Mouse (Mus musculus) heart, adult 2 months (tissue): ENCODE data around the gene Ank3. TPM values are rescaled to one million over a fixed set of nuclear protein-coding genes. Genes with fewer than 3 reads are reported as not detected.

Experiments
- DNase-seq, 2 experiments: peaks; one replicate each; pipeline ENCODE4 v3.0.0; 2021
- H3K27ac ChIP-seq: fragments of 200-600 bp; 2 replicates; pipeline ENCODE4 v1.8.1; 2022
- H3K27me3 ChIP-seq: fragments of 200-500 bp; 2 replicates; pipeline ENCODE4 v1.6.1; 2012; ENCODE audit warnings: mild to moderate bottlenecking, low read length, inconsistent platforms, mixed read lengths; ENCODE audit not compliant: control insufficient read depth, insufficient read depth
- H3K36me3 ChIP-seq: fragments of 200-500 bp; 2 replicates; pipeline ENCODE4 v1.6.1; 2012; ENCODE audit warnings: low read length, inconsistent platforms; ENCODE audit not compliant: control insufficient read depth, insufficient read depth
- H3K4me1 ChIP-seq: fragments of 200-500 bp; 2 replicates; pipeline ENCODE4 v1.6.1; 2011; ENCODE audit warnings: low read length; ENCODE audit not compliant: control insufficient read depth, insufficient read depth
- H3K4me3 ChIP-seq: fragments of 200-600 bp; 2 replicates; pipeline ENCODE4 v1.8.1; 2022
- H3K79me2 ChIP-seq: fragments of 200-500 bp; replicated peaks from 2 replicates; pipeline ENCODE4 v1.6.1; 2012; ENCODE audit warnings: mild to moderate bottlenecking, inconsistent platforms, low read length, moderate library complexity, mixed read lengths; ENCODE audit not compliant: control insufficient read depth, insufficient read depth
- H3K9ac ChIP-seq: fragments of 200-500 bp; 2 replicates; pipeline ENCODE4 v1.6.1; 2012; ENCODE audit warnings: low read depth, mild to moderate bottlenecking, control low read depth, inconsistent platforms, low read length, mixed read lengths
- CTCF ChIP-seq: fragments of 200-600 bp; IDR thresholded peaks from 2 replicates; pipeline ENCODE4 v1.8.1; 2022; ENCODE audit warnings: antibody characterized with exemption, mild to moderate bottlenecking, moderate library complexity
- EP300 ChIP-seq: fragments of 200-500 bp; IDR thresholded peaks from 2 replicates; pipeline ENCODE4 v1.6.1; 2011; ENCODE audit warnings: low read depth, low read length, control low read depth; ENCODE audit not compliant: insufficient read depth
- POLR2A ChIP-seq: fragments of 200-500 bp; IDR thresholded peaks from 2 replicates; pipeline ENCODE4 v1.6.1; 2011; ENCODE audit warnings: mild to moderate bottlenecking, low read depth, low read length, control low read depth; ENCODE audit not compliant: insufficient read depth
- WGBS: fragments of 180-500 bp; shearing (Covaris S2); methylation state at CpG from one replicate; pipeline ENCODE4 v1.1.7; 2018; 5-methylcytosine and 5-hydroxymethylcytosine counted together
- intact Hi-C: fragments of 180-260 bp; cut with DNase I; formaldehyde crosslinking; loops from one replicate; pipeline ENCODE4 v1.15.1; 2025
- polyA plus RNA-seq: library from polyadenylated mRNA; depleted of rRNA; stranded (reverse); fragments of >200 nt; gene quantifications from 2 replicates; pipeline ENCODE4 v1.2.3, GENCODE M21; 2012
- total RNA-seq, 2 experiments: library from RNA; stranded (reverse); gene quantifications; 2 replicates each; pipeline ENCODE4 v1.2.3; 2021

Ank3 gene
- total and polyA plus RNA-seq, 3 experiments = 16.8 to 80.3 (median 64.6) TPM

GRCm38 (mm10) chr10:69919746-69920145 is 521.2 kb downstream of the Ank3 start:
- no peaks in the 10 kb centered on the region for H3K36me3 ChIP-seq
- H3K27ac ChIP-seq = no peak overlapping the region
- TF ChIP-seq EP300 = no peak
- TF ChIP-seq CTCF = no peak
- no peak for TF ChIP-seq POLR2A
- H3K4me3 ChIP-seq = no peak overlapping the region
- no peak overlapping the region for H3K9ac ChIP-seq
- H3K79me2 ChIP-seq = no peaks in the 10 kb centered on the region
- H3K27me3 ChIP-seq = no peaks in the 10 kb centered on the region
- intact Hi-C loops = no loop called here
- WGBS = 73% methylated on average over 7 of the region's 7 CpGs
- H3K4me1 ChIP-seq = peaks cover 5% of the 10 kb centered on the region
- DNase-seq = no peak

GRCm38 (mm10) chr10:69922076-69922475 is 523.5 kb downstream of the Ank3 start:
- intact Hi-C loops = no loop called here
- Histone ChIP-seq H3K4me1 (peaks cover 3% of the 10 kb centered on the region), H3K79me2 (no peaks in the 10 kb centered on the region), H3K27me3 (no peaks in the 10 kb centered on the region), H3K36me3 (no peaks in the 10 kb centered on the region), H3K27ac (no peak overlapping the region; the same call in 1 of the 2 replicates), H3K9ac (no peak overlapping the region), H3K4me3 (no peak overlapping the region)
- DNase-seq = no peak
- TF ChIP-seq CTCF (no peak), EP300 (no peak)
- WGBS = 83% methylated on average over 5 of the region's 5 CpGs

GRCm38 (mm10) chr10:69923801-69924200 is 525.2 kb downstream of the Ank3 start:
- H3K36me3 ChIP-seq = no peaks in the 10 kb centered on the region
- H3K4me3 ChIP-seq = no peak overlapping the region
- no peaks in the 10 kb centered on the region for H3K79me2 ChIP-seq
- H3K27me3 ChIP-seq = no peaks in the 10 kb centered on the region
- DNase-seq = no peak
- H3K27ac ChIP-seq = peak overlapping the region; percentile 84
- WGBS = 28% methylated on average over 8 of the region's 8 CpGs
- peaks cover 3% of the 10 kb centered on the region for H3K4me1 ChIP-seq
- TF ChIP-seq EP300 (no peak), CTCF (no peak), POLR2A (no peak)
- H3K9ac ChIP-seq = no peak overlapping the region
- intact Hi-C loops = no loop called here

GRCm38 (mm10) chr10:69924321-69924720 is 525.7 kb downstream of the Ank3 start:
- Histone ChIP-seq H3K36me3 (no peaks in the 10 kb centered on the region), H3K4me1 (peaks cover 3% of the 10 kb centered on the region), H3K79me2 (no peaks in the 10 kb centered on the region), H3K27ac (peak overlapping the region; percentile 84), H3K9ac (peak overlapping the region; percentile 30), H3K27me3 (no peaks in the 10 kb centered on the region), H3K4me3 (peak overlapping the region; percentile 54)
- intact Hi-C loops = no loop called here
- 5% methylated on average over 11 of the region's 11 CpGs for WGBS
- DNase-seq = peak; percentile 50 to 56
- TF ChIP-seq POLR2A = no peak
- no peak for TF ChIP-seq EP300
- no peak for TF ChIP-seq CTCF

GRCm38 (mm10) chr10:69924845-69925244 is 526.3 kb downstream of the Ank3 start:
- intact Hi-C loops = no loop called here
- H3K27ac ChIP-seq = peak overlapping the region; percentile 84
- no peaks in the 10 kb centered on the region for H3K79me2 ChIP-seq
- DNase-seq = peak in 1 of 2 experiments; percentile 39
- no peaks in the 10 kb centered on the region for H3K36me3 ChIP-seq
- no peak for TF ChIP-seq POLR2A
- TF ChIP-seq EP300 = no peak
- TF ChIP-seq CTCF = no peak
- H3K27me3 ChIP-seq = no peaks in the 10 kb centered on the region
- H3K4me1 ChIP-seq = peaks cover 3% of the 10 kb centered on the region
- peak overlapping the region; percentile 54 for H3K9ac ChIP-seq
- WGBS = 11% methylated on average over 14 of the region's 14 CpGs
- H3K4me3 ChIP-seq = peak overlapping the region; percentile 54

- peak; percentile 53; the same call in 1 of the 2 replicates for TF ChIP-seq POLR2A
- no peak for TF ChIP-seq CTCF
- peak; percentile 51; the same call in 1 of the 2 replicates for TF ChIP-seq EP300
- H3K36me3 ChIP-seq = no peaks in the 10 kb centered on the region
- 3% methylated on average over 19 of the region's 19 CpGs for WGBS
- peaks cover 3% of the 10 kb centered on the region for H3K4me1 ChIP-seq
- H3K9ac ChIP-seq = peak overlapping the region; percentile 54
- no peaks in the 10 kb centered on the region for H3K79me2 ChIP-seq
- H3K4me3 ChIP-seq = peak overlapping the region; percentile 54
- no peaks in the 10 kb centered on the region for H3K27me3 ChIP-seq
- intact Hi-C loops = loop anchor here (2.0 kb wide), 1 partner anchor 19 kb away; no protein-coding TSS in a partner anchor
- peak overlapping the region; percentile 84 for H3K27ac ChIP-seq
- peak; percentile 47 to 68 for DNase-seq
These were observed 526.9 kb downstream of the Ank3 start for GRCm38 (mm10) chr10:69925285-69926157.
